Mouse (Mus musculus) small intestine, adult 2 months (tissue): Measurements from ENCODE around the gene Sprr4. TPM values are rescaled to one million over a fixed set of nuclear protein-coding genes. Genes with fewer than 3 reads are reported as not detected.
"Not testable (repeated sequence)": the region's sequence is repeated elsewhere in the genome, so short reads cannot be mapped to it uniquely, and the experiment has no call there.

Source experiments
- H3K27ac ChIP-seq: fragments of 200-500 bp; 2 replicates; pipeline ENCODE4 v1.5.1; 2012; ENCODE audit warnings: low read depth, low read length, control low read depth, inconsistent platforms; ENCODE audit not compliant: insufficient read depth
- H3K27me3 ChIP-seq: fragments of 200-500 bp; 2 replicates; pipeline ENCODE4 v1.6.1; 2012; ENCODE audit warnings: mild to moderate bottlenecking, moderate library complexity, low read length, inconsistent platforms; ENCODE audit not compliant: control insufficient read depth, insufficient read depth
- H3K36me3 ChIP-seq: fragments of 200-500 bp; 2 replicates; pipeline ENCODE4 v1.6.1; 2012; ENCODE audit warnings: mild to moderate bottlenecking, low read length, control low read depth, inconsistent platforms; ENCODE audit not compliant: control insufficient read depth, insufficient read depth
- H3K4me1 ChIP-seq: fragments of 200-500 bp; 2 replicates; pipeline ENCODE4 v1.6.1; 2012; ENCODE audit warnings: low read length, inconsistent platforms, mixed read lengths; ENCODE audit not compliant: control insufficient read depth, insufficient read depth, insufficient read length
- H3K4me3 ChIP-seq: fragments of 200-500 bp; 2 replicates; pipeline ENCODE4 v1.5.1; 2012; ENCODE audit warnings: low read depth, mild to moderate bottlenecking, control low read depth, inconsistent platforms, low read length, moderate library complexity
- CTCF ChIP-seq: fragments of 200-500 bp; IDR thresholded peaks from 2 replicates; pipeline ENCODE4 v1.5.1; 2012; ENCODE audit warnings: low read depth, mild to moderate bottlenecking, control low read depth, inconsistent platforms, low read length, moderate library complexity, mixed read lengths; ENCODE audit not compliant: insufficient replicate concordance, insufficient read length; ENCODE audit errors: extremely low read depth
- POLR2A ChIP-seq: fragments of 200-500 bp; IDR thresholded peaks from 2 replicates; pipeline ENCODE4 v1.6.1; 2012; ENCODE audit warnings: low read depth, mild to moderate bottlenecking, control low read depth, inconsistent platforms, low read length, moderate library complexity
- WGBS: fragments of 180-500 bp; shearing (Covaris S2); methylation state at CpG from one replicate; pipeline ENCODE4 v1.1.7; 2018; 5-methylcytosine and 5-hydroxymethylcytosine counted together
- polyA plus RNA-seq: library from polyadenylated mRNA; depleted of rRNA; stranded (reverse); fragments of >200 nt; gene quantifications from 2 replicates; pipeline ENCODE4 v1.2.3, GENCODE M21; 2012; rRNA removed

Gene Sprr4
- polyA plus RNA-seq, 1 experiment, result not detected

DNA sequence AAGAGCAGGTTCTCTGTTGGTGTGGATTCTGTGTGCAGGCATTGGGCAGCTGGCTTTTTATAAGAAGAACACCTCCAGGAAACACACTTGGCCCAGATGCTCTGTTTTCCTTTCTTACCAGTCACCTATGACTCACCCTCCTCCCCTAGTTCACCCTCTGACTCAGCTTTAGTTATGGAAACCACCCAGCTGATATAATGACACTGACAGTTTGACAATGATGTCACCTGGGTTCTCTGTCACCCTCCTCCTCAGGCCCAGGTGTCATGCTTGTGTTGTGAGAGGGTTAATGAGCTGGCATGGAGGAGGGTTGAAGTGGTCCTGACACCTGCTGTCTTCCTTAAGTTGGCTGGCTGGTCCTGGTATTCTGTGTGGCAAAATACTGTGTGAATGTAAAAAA, 14.4 kb downstream of the Sprr4 start, which contains the start of gene Sprr1a:
Gene Sprr1a, minus strand, starts transcription at position 33 of the 400 bp plus-strand sequence.
- H3K27ac ChIP-seq, result no peak within 1 kb of the TSS
- H3K36me3 ChIP-seq, result no peaks in the 10 kb centered on the region
- no peak for TF ChIP-seq CTCF
- no peak for TF ChIP-seq POLR2A

DNA sequence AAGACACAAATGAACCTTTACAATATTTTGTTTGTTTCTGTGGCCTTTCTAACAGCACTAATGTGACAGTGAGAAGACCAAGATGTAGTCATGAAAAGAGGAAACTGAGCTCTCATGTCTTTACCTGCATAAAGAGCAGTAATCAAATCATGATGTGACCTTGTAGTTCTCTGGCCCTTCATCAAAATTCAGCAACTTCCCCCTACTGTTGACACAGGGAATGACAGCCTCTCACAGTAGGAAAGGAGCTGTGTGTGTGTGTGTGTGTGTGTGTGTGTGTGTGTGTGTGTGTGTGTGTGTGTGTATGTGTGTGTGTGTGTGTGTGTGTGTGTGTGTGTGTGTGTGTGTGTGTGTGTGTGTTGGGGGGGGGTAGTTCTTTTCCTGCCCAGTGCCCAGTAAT, 19.0 kb downstream of the Sprr4 start:
- not testable (repeated sequence) for H3K4me1 ChIP-seq, H3K36me3 ChIP-seq, H3K27me3 ChIP-seq, H3K4me3 ChIP-seq, H3K27ac ChIP-seq

More for the DNA sequence above, 14.4 kb downstream of the Sprr4 start, which contains the start of gene Sprr1a:
- Histone ChIP-seq H3K4me3 (no peak within 1 kb of the TSS), H3K4me1 (no peaks in the 10 kb centered on the region; the same call in 1 of the 2 replicates), H3K27me3 (no peaks in the 10 kb centered on the region)

DNA sequence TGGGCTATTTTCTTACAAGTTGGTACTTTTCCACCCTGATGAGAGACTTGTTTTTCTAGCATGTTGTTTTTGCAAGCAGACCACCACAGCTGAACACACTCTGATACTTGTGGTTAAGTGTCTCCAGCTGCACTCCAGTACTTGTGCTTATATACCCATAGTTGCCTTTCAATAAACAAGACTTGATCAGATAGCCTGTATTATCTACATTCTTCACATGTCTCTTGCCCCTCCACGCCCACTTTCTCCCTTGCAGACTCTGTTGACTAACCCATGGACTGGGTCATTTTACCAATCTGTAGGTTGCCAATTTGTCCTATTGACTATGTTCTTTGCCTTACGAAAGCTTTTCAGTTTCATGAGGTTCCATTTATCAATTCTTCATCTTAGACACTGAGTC, 30.2 kb downstream of the Sprr4 start:
- WGBS, result 60% methylated on average over 2 of the region's 2 CpGs
- TF ChIP-seq POLR2A (no peak), CTCF (no peak)
- Histone ChIP-seq H3K4me3 (no peak overlapping the region), H3K4me1 (no peaks in the 10 kb centered on the region), H3K27ac (no peak overlapping the region), H3K36me3 (no peaks in the 10 kb centered on the region), H3K27me3 (no peaks in the 10 kb centered on the region)

DNA sequence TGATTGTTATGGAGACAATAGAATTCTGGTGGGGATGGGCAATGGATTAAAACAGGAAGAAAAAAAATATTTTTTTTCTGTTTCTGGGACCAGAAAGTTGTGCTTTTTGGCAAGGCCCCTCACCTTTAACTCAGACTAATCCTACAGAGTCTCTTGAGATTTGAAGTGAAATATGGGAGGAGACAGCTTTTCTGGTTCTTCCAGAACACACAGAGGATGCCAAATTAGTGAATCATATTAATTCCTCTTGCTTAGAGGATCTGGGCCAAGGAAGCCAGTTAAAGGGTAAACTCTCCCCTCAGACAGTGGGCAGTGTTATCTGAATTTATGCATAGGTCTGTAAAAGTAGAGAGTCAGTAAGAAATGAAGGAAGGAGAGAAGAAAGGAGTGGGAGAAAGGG, 32.9 kb downstream of the Sprr4 start:
- TF ChIP-seq POLR2A, result no peak
- no peak for TF ChIP-seq CTCF
- Histone ChIP-seq H3K27me3 (no peaks in the 10 kb centered on the region), H3K27ac (no peak overlapping the region), H3K36me3 (no peaks in the 10 kb centered on the region), H3K4me1 (no peaks in the 10 kb centered on the region), H3K4me3 (no peak overlapping the region)

DNA sequence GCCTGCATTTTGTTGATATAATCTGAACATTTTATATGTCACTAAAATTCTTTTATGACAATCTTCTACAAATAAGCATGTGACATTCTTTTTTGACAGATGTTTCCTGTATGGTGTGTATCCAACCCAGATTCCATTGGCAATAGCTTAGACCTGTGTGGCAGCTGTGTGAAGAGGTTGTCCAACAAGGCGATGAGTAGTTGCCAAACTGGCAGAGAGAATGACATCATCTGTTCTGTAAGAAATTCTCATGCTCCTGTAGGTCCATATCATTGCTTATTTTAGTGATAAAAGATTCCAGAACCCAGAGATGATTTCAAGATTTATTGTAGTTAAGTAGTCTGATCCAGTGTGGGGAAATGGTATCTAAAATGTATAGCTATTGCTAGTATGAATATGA, 33.7 kb downstream of the Sprr4 start:
- Histone ChIP-seq H3K27ac (no peak overlapping the region), H3K36me3 (no peaks in the 10 kb centered on the region), H3K27me3 (no peaks in the 10 kb centered on the region), H3K4me3 (no peak overlapping the region), H3K4me1 (no peaks in the 10 kb centered on the region)
- WGBS, result 80% methylated on average over 1 of the region's 1 CpGs
- TF ChIP-seq CTCF (no peak), POLR2A (no peak)

DNA sequence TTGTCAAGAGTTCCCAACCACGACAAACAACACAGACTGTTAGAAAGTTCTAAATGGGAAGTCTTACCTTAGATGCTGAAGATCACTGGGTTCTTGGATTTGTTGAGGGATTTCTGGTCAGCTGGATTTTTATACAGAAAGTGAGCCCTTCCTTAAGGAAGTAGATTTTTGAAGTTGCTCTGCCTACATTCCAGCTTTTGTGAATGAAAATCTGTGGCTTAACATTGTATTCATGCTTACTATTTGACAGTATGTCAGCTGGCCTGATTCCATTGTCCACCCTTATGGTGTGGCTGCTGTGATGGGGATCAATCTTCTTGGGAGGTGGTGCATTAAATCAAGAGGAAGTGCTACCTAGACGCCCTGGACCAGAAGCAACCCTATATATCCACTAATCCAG, 41.7 kb downstream of the Sprr4 start, which contains the start of gene Sprr3:
Gene Sprr3, minus strand, starts transcription at position 101 of the 400 bp plus-strand sequence.
- H3K36me3 ChIP-seq, result no peaks in the 10 kb centered on the region
- H3K27me3 ChIP-seq, result no peaks in the 10 kb centered on the region
- no peak within 1 kb of the TSS for H3K27ac ChIP-seq
- no peak for TF ChIP-seq CTCF
- TF ChIP-seq POLR2A, result no peak
- 64% methylated on average over 2 of the region's 2 CpGs for WGBS
- no peaks in the 10 kb centered on the region for H3K4me1 ChIP-seq
- H3K4me3 ChIP-seq, result no peak within 1 kb of the TSS

DNA sequence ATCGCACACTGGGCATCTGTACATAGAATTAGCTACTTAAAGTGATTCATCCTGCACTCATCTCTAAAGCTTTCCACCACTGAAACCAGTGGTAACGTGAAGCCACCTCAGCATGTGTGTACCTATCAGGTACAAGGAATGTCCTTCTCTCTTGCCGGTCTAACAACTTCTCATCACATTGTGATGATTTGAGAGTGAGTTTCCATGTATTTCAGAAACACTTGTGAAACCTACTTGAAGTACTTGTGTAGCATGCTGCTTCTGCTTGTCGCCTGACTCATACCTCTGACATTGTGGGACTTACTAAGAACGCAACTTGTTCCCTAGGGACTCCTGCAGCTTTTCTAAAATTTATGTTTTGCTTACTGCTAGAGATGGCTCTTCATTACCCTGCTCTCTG, 45.1 kb downstream of the Sprr4 start:
- no peak overlapping the region for H3K4me3 ChIP-seq
- no peaks in the 10 kb centered on the region for H3K27me3 ChIP-seq
- H3K4me1 ChIP-seq, result no peaks in the 10 kb centered on the region
- 89% methylated on average over 5 of the region's 5 CpGs for WGBS
- no peak overlapping the region for H3K27ac ChIP-seq
- H3K36me3 ChIP-seq, result no peaks in the 10 kb centered on the region
- TF ChIP-seq POLR2A (no peak), CTCF (no peak)

Other genes starting within 250 kb of the Sprr4 start
- gene Sprr2a3, start 215.1 kb downstream of the Sprr4 start, polyA plus RNA-seq, result 208 and 247 TPM in 2 replicates
- gene Sprr2b, start 183.9 kb downstream of the Sprr4 start, polyA plus RNA-seq, result not detected in 2 replicates
- not detected in 2 replicates for gene Sprr2d, start 161.4 kb downstream of the Sprr4 start, polyA plus RNA-seq
- gene Sprr2e, start 148.3 kb downstream of the Sprr4 start, polyA plus RNA-seq, result not detected in 2 replicates
- gene Sprr2f, start 135.3 kb downstream of the Sprr4 start, polyA plus RNA-seq, result not detected in 2 replicates
- not detected in 2 replicates for gene Sprr2h, start 114.8 kb downstream of the Sprr4 start, polyA plus RNA-seq
- not detected in 2 replicates for gene Sprr2i, start 92.5 kb downstream of the Sprr4 start, polyA plus RNA-seq
- not detected in 2 replicates for gene Sprr2j-ps, start 82.4 kb downstream of the Sprr4 start, polyA plus RNA-seq
- gene Gm9774, start 71.1 kb downstream of the Sprr4 start, polyA plus RNA-seq, result 3.7 and 8.0 TPM in 2 replicates
- gene Sprr2k, start 67.9 kb downstream of the Sprr4 start, polyA plus RNA-seq, result not detected in 2 replicates
- not detected in 2 replicates for gene Sprr1b, start 61.7 kb downstream of the Sprr4 start, polyA plus RNA-seq
- gene Sprr3, start 41.8 kb downstream of the Sprr4 start, polyA plus RNA-seq, result 0.19 TPM in 1 of 2 replicates, not detected in the other
- gene Sprr1a, start 14.6 kb downstream of the Sprr4 start, polyA plus RNA-seq, result 43.3 and 86.0 TPM in 2 replicates
- not detected in 2 replicates for gene 2310046K23Rik, start 34.0 kb upstream of the Sprr4 start, polyA plus RNA-seq
- 0.34 TPM in 1 of 2 replicates, not detected in the other for gene Ivl, start 73.2 kb upstream of the Sprr4 start, polyA plus RNA-seq
- gene Smcp, start 88.5 kb upstream of the Sprr4 start, polyA plus RNA-seq, result 0.62 TPM in 1 of 2 replicates, not detected in the other
- gene 2210017I01Rik, start 107.0 kb upstream of the Sprr4 start, polyA plus RNA-seq, result not detected in 2 replicates
- not detected in 2 replicates for gene Lce6a, start 121.2 kb upstream of the Sprr4 start, polyA plus RNA-seq
- gene Lce1a1, start 147.8 kb upstream of the Sprr4 start, polyA plus RNA-seq, result not detected in 2 replicates
- gene Lce1b, start 156.4 kb upstream of the Sprr4 start, polyA plus RNA-seq, result not detected in 2 replicates
- gene Lce1a2, start 169.8 kb upstream of the Sprr4 start, polyA plus RNA-seq, result not detected in 2 replicates
- not detected in 2 replicates for gene Lce1c, start 178.8 kb upstream of the Sprr4 start, polyA plus RNA-seq
- gene Lce1d, start 186.7 kb upstream of the Sprr4 start, polyA plus RNA-seq, result not detected in 2 replicates
- gene Lce1e, start 208.6 kb upstream of the Sprr4 start, polyA plus RNA-seq, result not detected in 2 replicates
- not detected in 2 replicates for gene Lce1f, start 219.9 kb upstream of the Sprr4 start, polyA plus RNA-seq
- not detected in 2 replicates for gene Gm38119, start 238.6 kb upstream of the Sprr4 start, polyA plus RNA-seq